Mouse (Mus musculus) granulocyte monocyte progenitor cell, adult 5-6 weeks (primary cell): ENCODE results near the gene Cpe. TPM values are rescaled to one million over a fixed set of nuclear protein-coding genes. Genes with fewer than 3 reads are reported as not detected.

ENCODE experiments used
- ATAC-seq: replicated peaks from 2 replicates; pipeline ENCODE4 v1.8.0; 2016; ENCODE audit warnings: mild to moderate bottlenecking, moderate TSS enrichment, inconsistent platforms; ENCODE audit not compliant: poor library complexity, severe bottlenecking
- total RNA-seq, 2 experiments: library from RNA; stranded (forward) in 1 of 2; stranded (reverse) in 1 of 2; fragments of 200-712, 200-1000 nt in 1 of 2; fragments of >200 nt in 1 of 2; fragmentation: Nextera tagmentation in 1 of 2; gene quantifications; 2 replicates each; pipeline ENCODE4 v1.2.3; 2014 to 2017

Cpe gene
- total RNA-seq, 2 experiments from 2014 or later = not detected

DNA sequence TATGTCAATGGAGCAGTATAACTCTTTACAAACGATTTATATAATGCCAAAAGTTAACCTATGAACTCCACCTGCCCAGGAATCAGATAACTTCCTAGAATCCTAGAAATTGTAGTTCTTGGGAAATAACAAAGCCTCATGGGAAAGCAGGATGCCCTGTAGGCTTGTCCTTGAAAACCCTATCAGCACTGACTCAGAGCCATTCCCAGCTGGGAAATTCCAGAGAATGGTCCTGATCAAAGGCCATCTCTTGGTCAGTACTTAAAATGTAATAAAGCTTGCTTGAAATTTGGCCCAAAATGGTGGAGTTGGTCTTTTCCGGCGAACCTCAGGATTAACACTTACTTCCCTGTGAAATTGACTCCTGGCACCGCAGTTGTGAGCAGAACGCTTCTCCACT lies 53.2 kb downstream of the Cpe start:
- ATAC-seq = no peak

- no peak for ATAC-seq
Measured at GRCm38 (mm10) chr8:64634901-64635300, 58.0 kb downstream of the Cpe start.

GRCm38 (mm10) chr8:64634131-64634865 lies 58.6 kb downstream of the Cpe start:
- ATAC-seq = no peak

GRCm38 (mm10) chr8:64632169-64632568 lies 60.7 kb downstream of the Cpe start:
- no peak for ATAC-seq

DNA sequence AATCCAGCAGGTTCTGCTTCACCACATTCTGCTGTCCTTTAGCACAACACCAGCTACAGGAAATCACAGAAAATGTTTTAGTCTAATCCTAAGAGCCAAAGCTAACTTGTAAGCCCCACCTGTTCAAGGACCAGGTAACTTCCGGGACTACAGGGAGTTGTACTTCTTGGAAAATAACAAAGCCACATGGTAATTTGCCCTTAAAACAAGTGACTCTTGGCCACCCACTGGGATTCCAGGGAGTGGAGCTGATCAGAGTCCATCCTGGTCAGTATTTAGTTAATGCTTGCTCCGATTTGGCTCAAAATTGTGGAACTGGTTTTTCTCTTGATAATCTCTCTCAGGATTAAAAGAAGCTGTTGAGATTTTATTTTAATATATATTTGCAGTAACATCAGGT lies 61.1 kb downstream of the Cpe start:
- ATAC-seq = no peak

- ATAC-seq = no peak
Measured at GRCm38 (mm10) chr8:64629034-64629760, 63.7 kb downstream of the Cpe start.

- no peak for ATAC-seq
Measured at GRCm38 (mm10) chr8:64628039-64628438, 64.8 kb downstream of the Cpe start.

DNA sequence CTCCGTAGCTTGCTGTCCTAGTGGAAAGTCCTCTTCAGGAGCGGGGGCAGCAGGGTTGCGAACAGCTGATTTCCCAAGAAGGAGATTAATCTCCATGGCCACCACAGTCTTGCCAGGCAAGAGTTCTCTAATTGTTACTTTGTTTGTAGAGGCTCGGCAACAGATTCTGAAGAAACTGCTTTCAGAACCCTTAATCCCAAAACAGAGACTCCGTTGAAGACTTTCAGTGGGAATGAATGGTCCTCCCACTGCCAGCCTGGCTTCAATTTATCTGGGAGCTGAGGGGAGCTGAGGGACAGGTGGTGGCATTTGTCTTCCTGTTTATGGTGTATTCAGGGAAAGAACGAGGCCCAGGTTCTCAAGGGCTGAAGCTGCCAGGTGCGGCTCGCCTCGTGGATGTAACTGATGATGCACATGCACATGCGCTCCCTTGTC lies 68.2 kb downstream of the Cpe start:
- ATAC-seq = no peak

DNA sequence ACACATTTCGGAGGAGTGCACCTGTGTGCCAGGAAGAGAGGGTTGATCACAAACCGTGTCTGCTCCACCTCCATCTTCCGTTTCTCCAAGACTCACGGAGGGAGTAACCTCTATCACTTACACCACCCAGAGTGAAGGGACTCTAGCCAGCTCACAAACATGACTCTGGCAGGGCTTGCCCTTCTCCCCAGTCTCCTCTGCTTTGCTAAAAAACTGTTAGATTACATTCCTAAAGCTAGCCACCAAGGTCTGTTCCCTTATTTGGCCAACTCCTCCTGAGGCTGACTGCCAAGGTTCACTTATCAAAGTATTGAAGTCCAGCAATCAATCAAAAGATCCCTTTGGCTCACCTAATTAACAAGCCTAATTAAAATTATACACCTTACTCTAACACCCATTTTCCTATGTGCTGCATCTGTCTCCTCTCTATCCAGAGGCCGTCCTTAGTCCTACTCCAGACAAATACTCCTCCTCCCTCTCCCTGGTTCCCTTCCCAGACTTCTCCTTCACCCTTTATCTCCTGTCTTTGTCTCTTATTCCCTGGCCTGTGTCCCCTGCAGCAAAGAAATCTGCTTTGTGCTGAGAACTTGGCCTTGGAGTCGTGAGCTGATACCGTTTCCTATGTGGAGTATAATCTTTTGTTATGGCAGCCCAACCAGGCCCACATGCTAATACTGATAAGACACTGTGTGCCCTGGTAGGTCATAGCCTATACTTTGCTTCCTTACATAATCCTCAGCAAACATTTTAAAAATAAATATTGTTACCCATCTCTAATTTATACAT lies 72.3 kb downstream of the Cpe start:
- no peak for ATAC-seq

DNA sequence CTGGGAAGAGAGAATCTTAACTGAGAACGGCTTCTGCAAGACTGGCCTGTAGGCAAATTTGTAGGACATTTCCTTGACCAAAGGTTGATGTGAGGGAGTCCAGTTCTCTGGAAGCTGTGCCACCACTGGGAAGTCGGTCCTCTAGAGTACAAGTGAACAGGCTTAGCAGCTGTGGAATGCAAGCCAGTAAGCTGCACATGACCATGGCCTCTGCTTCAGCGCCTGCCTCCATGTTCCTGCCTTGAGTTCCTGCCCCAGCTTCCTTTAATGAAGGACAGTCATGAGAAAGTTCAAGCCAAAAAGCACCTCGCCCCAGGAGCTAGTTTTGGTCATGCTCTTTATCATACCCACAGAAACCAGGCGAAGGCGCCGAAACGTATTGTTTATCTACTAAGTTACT lies 73.2 kb downstream of the Cpe start:
- no peak for ATAC-seq

DNA sequence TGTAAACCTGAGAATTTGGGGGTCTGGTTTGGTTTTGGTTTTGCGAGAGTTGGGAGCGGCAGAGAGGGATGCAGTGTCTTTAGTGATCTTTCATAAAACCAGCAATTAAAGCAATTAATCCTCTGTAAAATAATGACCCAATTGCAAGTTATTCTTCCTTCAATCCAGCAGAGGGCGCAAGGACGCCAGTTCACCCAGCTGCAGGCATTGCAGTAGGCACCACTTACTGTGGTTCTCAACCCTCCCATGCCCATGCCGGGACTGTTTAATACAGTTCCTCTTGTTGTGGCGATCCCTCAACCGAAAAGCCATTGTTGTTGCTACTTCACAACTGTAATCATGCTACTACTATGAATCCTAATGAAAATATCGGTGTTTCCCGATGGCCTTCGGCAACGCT lies 74.2 kb downstream of the Cpe start:
- ATAC-seq = peak; percentile 95

DNA sequence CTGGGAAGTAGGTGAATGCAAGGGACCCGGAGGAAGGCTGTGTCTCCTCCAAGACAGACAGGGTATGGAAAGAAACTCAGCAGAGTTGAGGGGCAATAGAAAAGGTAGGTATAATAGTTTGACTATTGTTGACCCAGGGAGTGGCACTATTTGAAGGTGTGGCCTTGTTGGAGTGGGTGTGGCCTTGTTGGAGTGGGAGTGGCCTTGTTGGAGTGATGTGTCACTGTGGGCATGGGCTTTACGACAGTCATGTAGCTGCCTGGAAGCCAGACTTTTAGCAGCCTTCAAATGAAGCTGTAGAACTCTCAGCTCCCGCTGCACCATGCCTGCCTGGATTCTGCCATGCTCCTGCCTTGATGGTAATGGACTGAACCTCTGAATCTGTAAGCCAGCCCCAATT lies 76.3 kb downstream of the Cpe start:
- no peak for ATAC-seq

GRCm38 (mm10) chr8:64615459-64615858 lies 77.4 kb downstream of the Cpe start:
- ATAC-seq = no peak

GRCm38 (mm10) chr8:64613663-64614062 lies 79.2 kb downstream of the Cpe start:
- no peak for ATAC-seq

- no peak for ATAC-seq
Measured at GRCm38 (mm10) chr8:64611210-64611974, 81.5 kb downstream of the Cpe start.

DNA sequence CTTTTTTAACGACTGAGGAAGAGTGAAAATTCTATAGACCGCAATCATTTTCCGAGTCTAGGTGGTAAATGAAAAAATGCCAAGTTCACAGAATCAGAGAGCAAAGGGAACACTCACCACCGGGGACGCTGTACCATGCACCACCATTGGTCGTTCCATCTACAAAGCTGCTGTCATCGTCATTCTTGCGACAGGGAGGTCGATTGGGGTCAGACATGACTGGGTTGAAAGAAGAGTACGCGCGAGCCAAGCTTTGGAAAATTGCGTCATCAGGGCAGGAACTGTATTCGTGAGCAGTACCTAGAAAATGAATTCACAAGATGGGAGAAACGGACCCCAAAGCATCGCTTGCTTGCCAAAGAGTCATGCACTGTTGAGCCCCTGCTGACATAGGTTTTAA lies 83.9 kb downstream of the Cpe start:
- ATAC-seq = no peak

DNA sequence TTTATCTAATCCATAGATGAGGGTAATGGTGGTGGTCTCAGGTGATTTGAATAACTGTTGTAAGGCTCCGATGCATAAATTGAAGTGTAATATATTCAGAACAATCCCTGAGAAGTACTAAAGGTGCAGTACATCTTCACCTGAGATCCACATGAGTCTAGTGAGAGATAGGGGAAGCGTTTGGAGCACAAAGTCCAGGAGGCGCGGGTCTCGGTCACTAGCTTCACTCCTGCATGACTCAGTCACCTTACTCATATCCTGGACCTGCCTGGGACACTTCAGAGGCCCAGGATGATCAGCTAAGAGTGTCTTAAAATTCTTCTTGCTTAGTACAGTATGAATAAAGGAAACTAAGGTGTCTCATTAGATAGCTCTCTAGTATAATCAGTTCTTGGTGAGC lies 86.8 kb downstream of the Cpe start:
- ATAC-seq = no peak

GRCm38 (mm10) chr8:64598206-64598605 lies 94.6 kb downstream of the Cpe start:
- no peak for ATAC-seq

- peak; percentile 82 for ATAC-seq
Measured at GRCm38 (mm10) chr8:64597042-64597970, 95.5 kb downstream of the Cpe start.
